Mouse (Mus musculus) kidney, embryonic 14.5 days (tissue): ENCODE data around the gene Stk40. TPM values are rescaled to one million over a fixed set of nuclear protein-coding genes. Genes with fewer than 3 reads are reported as not detected.
A peak's percentile ranks its signal among the peaks of the same experiment; 100 is the strongest.

Source experiments
- ATAC-seq: fragments of 200-750 bp; cut with Nextera tagmentation; 2 replicates; pipeline ENCODE4 v1.8.0; 2017; ENCODE audit warnings: moderate number of reproducible peaks, mild to moderate bottlenecking, moderate TSS enrichment, moderate library complexity; ENCODE audit not compliant: low FRiP score, low TSS enrichment
- H3K27ac ChIP-seq: fragments of 300-500 bp; sonication (generic); 2 replicates; pipeline ENCODE4 v1.5.1; 2014; ENCODE audit warnings: low read depth, mild to moderate bottlenecking, low read length, moderate library complexity, mixed read lengths
- H3K27me3 ChIP-seq: fragments of 300-500 bp; sonication (generic); 2 replicates; pipeline ENCODE4 v1.6.1; 2014; ENCODE audit warnings: mild to moderate bottlenecking, low read length; ENCODE audit not compliant: control insufficient read depth, insufficient read depth
- H3K36me3 ChIP-seq: fragments of 300-500 bp; sonication (generic); 2 replicates; pipeline ENCODE4 v1.6.1; 2014; ENCODE audit warnings: low read length, mixed read lengths; ENCODE audit not compliant: control insufficient read depth, insufficient read depth
- H3K4me1 ChIP-seq: fragments of 300-500 bp; sonication (generic); 2 replicates; pipeline ENCODE4 v1.6.1; 2014; ENCODE audit warnings: low read length, mixed read lengths; ENCODE audit not compliant: control insufficient read depth, insufficient read depth
- H3K4me2 ChIP-seq: fragments of 300-500 bp; sonication (generic); replicated peaks from 2 replicates; pipeline ENCODE4 v1.6.1; 2014; ENCODE audit warnings: low read depth, mild to moderate bottlenecking, low read length
- H3K4me3 ChIP-seq: fragments of 300-500 bp; sonication (generic); 2 replicates; pipeline ENCODE4 v1.5.1; 2014; ENCODE audit warnings: mild to moderate bottlenecking, low read length
- H3K9ac ChIP-seq: fragments of 300-500 bp; sonication (generic); 2 replicates; pipeline ENCODE4 v1.6.1; 2014; ENCODE audit warnings: low read depth, mild to moderate bottlenecking, low read length, moderate library complexity
- H3K9me3 ChIP-seq: fragments of 300-500 bp; sonication (generic); 2 replicates; pipeline ENCODE4 v1.6.1; 2016; ENCODE audit warnings: low read length; ENCODE audit not compliant: control insufficient read depth
- WGBS: fragments of 180-500 bp; shearing (Covaris S2); extraction: QIAGEN DNeasy Blood & Tissue Kit; methylation state at CpG from one replicate; pipeline ENCODE4 v1.1.7; 2014; 5-methylcytosine and 5-hydroxymethylcytosine counted together
- polyA plus RNA-seq: library from polyadenylated mRNA; unstranded; fragments of >200 nt; fragmentation: Nextera tagmentation; extraction: Ambion mirVana; gene quantifications from 2 replicates; pipeline ENCODE4 v1.2.1, GENCODE M21; 2014

Gene Stk40
- polyA plus RNA-seq, 1 experiment from 2014 or later: 24.9 TPM

DNA sequence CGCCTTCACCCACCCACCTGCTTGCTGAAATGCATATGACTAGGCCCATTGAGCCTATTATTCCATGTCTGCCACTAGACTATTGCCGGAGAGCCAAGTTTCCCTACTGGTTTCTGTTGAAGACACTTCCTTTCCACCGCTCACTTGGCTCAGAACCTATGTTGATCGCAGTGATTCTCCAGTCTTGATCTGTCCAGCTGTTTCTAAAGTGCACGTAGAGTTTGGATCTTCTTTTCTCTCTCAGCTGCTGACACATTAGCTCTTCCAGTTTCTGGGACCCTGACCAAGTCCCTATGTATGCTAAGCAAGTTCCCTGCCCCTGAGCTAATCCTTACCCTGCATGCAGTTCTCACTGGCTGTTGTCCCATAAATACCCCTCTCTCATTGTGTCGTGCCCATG is 25.9 kb upstream of the Stk40 start:
- H3K4me3 ChIP-seq: no peak overlapping the region
- no peaks in the 10 kb centered on the region for H3K9me3 ChIP-seq
- no peak for ATAC-seq
- H3K27ac ChIP-seq: no peak overlapping the region
- WGBS: 88% methylated on average over 6 of the region's 6 CpGs
- H3K27me3 ChIP-seq: no peaks in the 10 kb centered on the region
- H3K4me1 ChIP-seq: no peaks in the 10 kb centered on the region
- no peaks in the 10 kb centered on the region for H3K36me3 ChIP-seq
- H3K9ac ChIP-seq: no peak overlapping the region
- H3K4me2 ChIP-seq: no peak overlapping the region

DNA sequence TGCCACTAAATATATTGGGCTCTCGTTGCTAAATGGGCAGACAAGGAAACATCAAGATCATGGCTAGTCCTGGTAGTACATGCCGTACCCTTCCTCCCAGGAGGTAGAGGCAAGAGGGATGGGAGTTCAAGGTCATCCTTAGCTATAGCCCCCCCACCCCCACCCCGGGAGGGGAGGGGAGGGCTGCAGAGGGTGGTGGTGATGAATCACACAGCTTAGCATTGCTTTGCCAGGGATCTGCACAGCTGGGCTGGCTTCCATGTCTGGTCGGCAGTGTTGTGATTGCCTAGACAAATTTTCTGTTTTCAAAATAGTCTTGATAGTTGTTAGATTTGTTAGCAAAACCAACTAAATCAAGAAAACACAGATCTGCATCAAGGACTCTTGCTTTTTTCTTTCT is 24.5 kb upstream of the Stk40 start:
- no peak overlapping the region for H3K9ac ChIP-seq
- H3K36me3 ChIP-seq: no peaks in the 10 kb centered on the region; the same call in 1 of the 2 replicates
- no peaks in the 10 kb centered on the region for H3K9me3 ChIP-seq
- no peak overlapping the region for H3K4me2 ChIP-seq
- no peaks in the 10 kb centered on the region for H3K4me1 ChIP-seq
- H3K27me3 ChIP-seq: no peaks in the 10 kb centered on the region
- 80% methylated on average over 4 of the region's 4 CpGs for WGBS
- H3K27ac ChIP-seq: no peak overlapping the region
- H3K4me3 ChIP-seq: no peak overlapping the region
- no peak for ATAC-seq

DNA sequence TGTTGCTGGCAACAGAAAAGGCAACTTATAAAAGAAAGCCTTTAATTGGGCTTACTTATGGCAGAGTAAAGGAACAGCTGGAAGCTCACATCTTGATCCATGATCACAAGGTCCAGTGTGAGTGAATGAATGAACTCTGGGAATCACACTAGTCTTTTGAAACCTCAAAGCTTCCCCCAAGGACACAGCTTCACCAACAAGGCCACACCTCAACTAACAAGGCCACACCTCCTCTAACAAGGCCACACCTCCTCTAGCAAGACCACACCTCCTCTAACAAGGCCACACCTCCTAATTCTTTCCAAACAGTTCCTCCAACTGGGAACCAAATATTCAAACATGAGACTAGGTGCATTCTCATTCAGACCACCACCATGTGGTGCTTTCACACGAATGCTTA is 22.2 kb upstream of the Stk40 start:
- peaks cover 4% of the 10 kb centered on the region; the same call in 1 of the 2 replicates for H3K4me1 ChIP-seq
- no peak for ATAC-seq
- no peak overlapping the region for H3K4me3 ChIP-seq
- WGBS: 90% methylated on average over 1 of the region's 1 CpGs
- H3K36me3 ChIP-seq: no peaks in the 10 kb centered on the region; the same call in 1 of the 2 replicates
- H3K27me3 ChIP-seq: no peaks in the 10 kb centered on the region
- no peaks in the 10 kb centered on the region for H3K9me3 ChIP-seq
- H3K4me2 ChIP-seq: no peak overlapping the region
- no peak overlapping the region for H3K9ac ChIP-seq
- H3K27ac ChIP-seq: no peak overlapping the region

DNA sequence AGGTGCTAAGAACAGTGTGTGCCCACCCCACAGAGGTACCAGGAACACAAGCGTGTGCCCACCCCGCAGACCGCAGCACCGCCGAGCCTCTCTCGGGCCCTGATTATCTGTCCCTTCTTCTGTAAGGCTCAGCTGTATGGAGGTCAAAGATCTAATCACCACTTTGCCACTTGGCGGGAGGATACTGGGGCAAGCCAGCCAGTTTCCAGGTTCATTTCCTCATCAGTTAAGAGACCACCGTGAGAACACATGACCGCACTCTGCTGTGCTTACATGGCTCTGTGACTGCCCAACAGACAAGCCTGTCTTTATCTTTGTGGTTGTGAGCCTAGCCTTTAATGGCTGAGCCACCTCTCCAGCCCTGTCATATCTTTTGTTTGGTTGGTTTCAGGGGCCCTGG is 20.7 kb upstream of the Stk40 start:
- H3K4me2 ChIP-seq: no peak overlapping the region
- H3K4me1 ChIP-seq: peaks cover 4% of the 10 kb centered on the region; the same call in 1 of the 2 replicates
- WGBS: 91% methylated on average over 9 of the region's 9 CpGs
- H3K27ac ChIP-seq: no peak overlapping the region
- ATAC-seq: no peak
- H3K27me3 ChIP-seq: no peaks in the 10 kb centered on the region
- no peaks in the 10 kb centered on the region; the same call in 1 of the 2 replicates for H3K36me3 ChIP-seq
- no peak overlapping the region for H3K9ac ChIP-seq
- no peaks in the 10 kb centered on the region for H3K9me3 ChIP-seq
- H3K4me3 ChIP-seq: no peak overlapping the region

- H3K27me3 ChIP-seq: no peaks in the 10 kb centered on the region
- H3K27ac ChIP-seq: no peak overlapping the region
- H3K9ac ChIP-seq: no peak overlapping the region
- H3K36me3 ChIP-seq: no peaks in the 10 kb centered on the region; the same call in 1 of the 2 replicates
- no peaks in the 10 kb centered on the region for H3K9me3 ChIP-seq
- H3K4me3 ChIP-seq: no peak overlapping the region
- ATAC-seq: no peak
- WGBS: 73% methylated on average over 8 of the region's 8 CpGs
- H3K4me1 ChIP-seq: peaks cover 4% of the 10 kb centered on the region; the same call in 1 of the 2 replicates
- H3K4me2 ChIP-seq: no peak overlapping the region
Measured at GRCm38 (mm10) chr4:126084382-126084781, 19.4 kb upstream of the Stk40 start.

GRCm38 (mm10) chr4:126085996-126086576 is 17.7 kb upstream of the Stk40 start:
- Histone ChIP-seq H3K9me3 (no peaks in the 10 kb centered on the region), H3K36me3 (no peaks in the 10 kb centered on the region; the same call in 1 of the 2 replicates), H3K4me1 (peaks cover 4% of the 10 kb centered on the region; the same call in 1 of the 2 replicates), H3K27me3 (no peaks in the 10 kb centered on the region), H3K4me2 (no peak overlapping the region), H3K9ac (no peak overlapping the region), H3K27ac (peak overlapping the region; percentile 26; the same call in 1 of the 2 replicates), H3K4me3 (no peak overlapping the region)
- peak; percentile 74 for ATAC-seq
- WGBS: 21% methylated on average over 7 of the region's 7 CpGs

- no peaks in the 10 kb centered on the region for H3K9me3 ChIP-seq
- H3K27ac ChIP-seq: no peak overlapping the region
- H3K9ac ChIP-seq: no peak overlapping the region
- no peak overlapping the region for H3K4me2 ChIP-seq
- 58% methylated on average over 7 of the region's 7 CpGs for WGBS
- ATAC-seq: no peak
- H3K27me3 ChIP-seq: no peaks in the 10 kb centered on the region
- peaks cover 4% of the 10 kb centered on the region; the same call in 1 of the 2 replicates for H3K4me1 ChIP-seq
- no peak overlapping the region for H3K4me3 ChIP-seq
- H3K36me3 ChIP-seq: no peaks in the 10 kb centered on the region
Measured at GRCm38 (mm10) chr4:126090101-126090847, 13.5 kb upstream of the Stk40 start.

GRCm38 (mm10) chr4:126090848-126091124 is 13.0 kb upstream of the Stk40 start:
- Histone ChIP-seq H3K27ac (no peak overlapping the region), H3K9me3 (no peaks in the 10 kb centered on the region), H3K4me2 (no peak overlapping the region), H3K4me3 (no peak overlapping the region), H3K36me3 (no peaks in the 10 kb centered on the region), H3K4me1 (peaks cover 4% of the 10 kb centered on the region; the same call in 1 of the 2 replicates), H3K27me3 (no peaks in the 10 kb centered on the region), H3K9ac (no peak overlapping the region)
- no peak for ATAC-seq
- 84% methylated on average over 4 of the region's 4 CpGs for WGBS

DNA sequence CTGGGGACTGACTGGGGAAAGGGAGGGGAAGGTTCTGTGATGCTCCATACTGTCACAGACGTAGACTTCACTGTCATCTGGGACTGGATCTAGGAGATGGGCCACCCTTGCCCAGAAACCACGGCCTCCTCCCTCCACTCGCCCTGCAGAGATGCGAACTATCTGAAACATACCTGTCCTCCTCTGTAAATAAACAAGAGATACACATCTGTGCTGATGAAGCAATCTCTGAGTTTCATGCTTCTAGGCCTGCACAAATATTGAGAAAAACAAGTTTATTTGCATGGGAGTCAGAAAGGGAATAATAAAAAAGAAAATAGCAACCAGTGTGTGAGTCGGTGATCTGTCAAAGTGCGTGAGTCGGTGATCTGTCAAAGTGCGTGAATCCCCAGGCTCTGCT is 11.9 kb upstream of the Stk40 start:
- Histone ChIP-seq H3K9me3 (no peaks in the 10 kb centered on the region), H3K36me3 (no peaks in the 10 kb centered on the region), H3K9ac (no peak overlapping the region), H3K27me3 (no peaks in the 10 kb centered on the region), H3K4me2 (no peak overlapping the region), H3K4me1 (no peaks in the 10 kb centered on the region), H3K27ac (no peak overlapping the region), H3K4me3 (no peak overlapping the region)
- WGBS: 84% methylated on average over 8 of the region's 8 CpGs
- no peak for ATAC-seq
